Mouse (Mus musculus) intestine, postnatal 0 days (tissue): ENCODE data around the gene Tek. TPM values are rescaled to one million over a fixed set of nuclear protein-coding genes. Genes with fewer than 3 reads are reported as not detected.

Source experiments
- ATAC-seq: fragments of 200-750 bp; cut with Nextera tagmentation; 2 replicates; pipeline ENCODE4 v1.8.0; 2017; ENCODE audit warnings: mild to moderate bottlenecking, moderate TSS enrichment, moderate library complexity
- H3K27ac ChIP-seq: fragments of 300-500 bp; sonication (generic); 2 replicates; pipeline ENCODE4 v1.5.1; 2014; ENCODE audit warnings: mild to moderate bottlenecking, low read depth, low read length, moderate library complexity
- H3K27me3 ChIP-seq: fragments of 300-500 bp; sonication (generic); replicated peaks from 2 replicates; pipeline ENCODE4 v1.6.1; 2014; ENCODE audit warnings: low read length, mixed read lengths; ENCODE audit not compliant: control insufficient read depth, insufficient read depth
- H3K36me3 ChIP-seq: fragments of 300-500 bp; sonication (generic); 2 replicates; pipeline ENCODE4 v1.6.1; 2014; ENCODE audit warnings: mild to moderate bottlenecking, moderate library complexity; ENCODE audit not compliant: control insufficient read depth, insufficient read depth
- H3K4me1 ChIP-seq: fragments of 300-500 bp; sonication (generic); replicated peaks from 2 replicates; pipeline ENCODE4 v1.6.1; 2014; ENCODE audit warnings: antibody characterized with exemption, low read length, mixed read lengths; ENCODE audit not compliant: control insufficient read depth, insufficient read depth
- H3K4me2 ChIP-seq: fragments of 300-500 bp; sonication (generic); replicated peaks from 2 replicates; pipeline ENCODE4 v1.6.1; 2014; ENCODE audit warnings: low read depth, mild to moderate bottlenecking, moderate library complexity
- H3K4me3 ChIP-seq: fragments of 300-500 bp; sonication (generic); 2 replicates; pipeline ENCODE4 v1.5.1; 2014; ENCODE audit warnings: low read depth, low read length
- H3K9ac ChIP-seq: fragments of 300-500 bp; sonication (generic); 2 replicates; pipeline ENCODE4 v1.6.1; 2014; ENCODE audit warnings: mild to moderate bottlenecking, low read depth, low read length
- H3K9me3 ChIP-seq: fragments of 300-500 bp; sonication (generic); 2 replicates; pipeline ENCODE4 v1.6.1; 2016; ENCODE audit warnings: mixed run types; ENCODE audit not compliant: control insufficient read depth
- CTCF ChIP-seq: sonication (generic); IDR thresholded peaks from 2 replicates; pipeline ENCODE4 v1.5.1; 2016; ENCODE audit warnings: low read depth, mild to moderate bottlenecking, control low read depth, antibody characterized with exemption, moderate library complexity
- WGBS: fragments of 180-500 bp; shearing (Covaris S2); extraction: QIAGEN DNeasy Blood & Tissue Kit; methylation state at CpG from one replicate; pipeline ENCODE4 v1.1.7; 2014; 5-methylcytosine and 5-hydroxymethylcytosine counted together
- polyA plus RNA-seq: library from polyadenylated mRNA; unstranded; fragments of >200 nt; fragmentation: Nextera tagmentation; extraction: Ambion mirVana; gene quantifications from 2 replicates; pipeline ENCODE4 v1.2.1, GENCODE M21; 2015

The Tek gene
- polyA plus RNA-seq, 1 experiment from 2014 or later = 6.3 TPM

- no peak for TF ChIP-seq CTCF
- no peak overlapping the region for H3K9ac ChIP-seq
- no peak overlapping the region for H3K4me3 ChIP-seq
- no peak for ATAC-seq
- no peaks in the 10 kb centered on the region for H3K4me1 ChIP-seq
- H3K27me3 ChIP-seq = no peaks in the 10 kb centered on the region
- no peaks in the 10 kb centered on the region for H3K9me3 ChIP-seq
- 74% methylated on average over 1 of the region's 1 CpGs for WGBS
- H3K36me3 ChIP-seq = no peaks in the 10 kb centered on the region
- no peak overlapping the region for H3K27ac ChIP-seq
- H3K4me2 ChIP-seq = no peak overlapping the region
Observed at GRCm38 (mm10) chr4:94741824-94742223, 2.7 kb downstream of the Tek start.

DNA sequence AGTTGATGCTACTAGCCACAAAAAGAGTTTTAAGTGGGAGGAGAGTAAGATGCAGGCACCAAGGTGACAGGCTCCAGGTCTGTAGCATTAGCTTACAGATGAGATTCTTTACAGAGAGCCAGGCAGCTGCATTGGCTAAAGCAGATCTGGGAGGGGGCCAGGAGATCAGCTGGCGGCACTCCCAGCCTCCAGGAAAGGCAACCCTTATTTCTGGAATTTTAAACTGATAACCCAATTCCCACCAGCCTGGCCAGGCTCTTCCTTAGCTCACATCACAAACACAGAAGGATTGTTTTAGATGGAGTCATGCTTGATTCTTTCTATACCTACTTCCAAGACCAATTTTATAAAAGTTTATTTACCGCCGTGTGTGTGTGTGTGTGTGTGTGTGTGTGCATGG is 6.7 kb downstream of the Tek start:
- no peak for TF ChIP-seq CTCF
- no peak for ATAC-seq
- WGBS = 66% methylated on average over 3 of the region's 3 CpGs

DNA sequence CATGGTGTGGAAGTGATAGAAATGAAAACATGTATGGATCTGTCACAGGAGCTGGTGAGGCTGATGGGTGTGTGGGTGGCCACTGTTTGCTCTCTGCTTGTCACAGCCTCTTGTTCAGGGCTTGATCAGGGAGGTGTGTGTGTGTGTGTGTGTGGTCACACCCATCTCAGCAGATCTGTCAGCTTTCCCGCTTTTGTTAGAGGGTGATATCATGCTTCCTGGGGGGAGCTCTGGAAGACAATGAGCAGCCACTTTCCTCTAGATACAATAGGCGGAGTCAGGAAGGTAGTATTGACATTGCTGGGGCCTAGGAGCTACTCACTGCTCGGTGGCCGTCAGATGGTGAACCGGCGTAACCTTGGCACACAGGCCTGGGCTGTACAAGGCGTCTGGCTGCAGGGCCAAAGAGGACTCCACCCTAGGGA is 7.3 kb downstream of the Tek start:
- TF ChIP-seq CTCF = no peak
- H3K9ac ChIP-seq = no peak overlapping the region
- no peaks in the 10 kb centered on the region for H3K4me1 ChIP-seq
- H3K4me3 ChIP-seq = no peak overlapping the region
- WGBS = 30% methylated on average over 7 of the region's 7 CpGs
- H3K4me2 ChIP-seq = no peak overlapping the region
- ATAC-seq = peak; percentile 61
- H3K27ac ChIP-seq = no peak overlapping the region
- H3K9me3 ChIP-seq = no peaks in the 10 kb centered on the region
- no peaks in the 10 kb centered on the region for H3K36me3 ChIP-seq
- H3K27me3 ChIP-seq = no peaks in the 10 kb centered on the region

More for the DNA sequence above, 6.7 kb downstream of the Tek start:
- Histone ChIP-seq H3K4me3 (no peak overlapping the region), H3K4me1 (no peaks in the 10 kb centered on the region), H3K9me3 (no peaks in the 10 kb centered on the region), H3K27me3 (no peaks in the 10 kb centered on the region), H3K9ac (no peak overlapping the region), H3K27ac (no peak overlapping the region), H3K4me2 (no peak overlapping the region), H3K36me3 (no peaks in the 10 kb centered on the region)

DNA sequence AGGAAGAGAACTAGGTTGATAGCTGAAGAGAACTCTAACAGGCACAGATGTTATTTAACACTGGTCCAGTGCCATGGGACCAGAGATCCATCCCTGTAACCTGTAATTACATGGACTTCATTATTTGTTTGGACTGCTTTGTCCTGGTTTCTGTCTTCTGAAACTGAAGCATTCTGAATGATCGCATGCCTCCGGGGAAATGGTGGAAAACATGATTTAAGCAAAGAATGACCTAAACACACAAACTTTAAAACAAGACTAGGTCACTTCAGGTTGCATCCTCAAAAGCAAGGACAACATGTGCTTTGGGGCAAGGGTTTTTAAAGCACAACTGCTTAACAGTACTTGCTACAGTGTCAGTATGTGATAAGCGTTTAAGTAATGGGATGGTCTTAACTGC is 8.2 kb downstream of the Tek start:
- Histone ChIP-seq H3K9me3 (no peaks in the 10 kb centered on the region), H3K27ac (no peak overlapping the region), H3K4me2 (no peak overlapping the region), H3K36me3 (no peaks in the 10 kb centered on the region), H3K4me3 (no peak overlapping the region), H3K9ac (no peak overlapping the region), H3K4me1 (no peaks in the 10 kb centered on the region), H3K27me3 (no peaks in the 10 kb centered on the region)
- WGBS = 73% methylated on average over 3 of the region's 3 CpGs
- no peak for TF ChIP-seq CTCF
- ATAC-seq = no peak

- 0 out of 2 replicates have a peak overlapping the region, but pooled peaks have one; percentile 17 for H3K4me2 ChIP-seq
- 27% methylated on average over 9 of the region's 9 CpGs for WGBS
- no peaks in the 10 kb centered on the region for H3K9me3 ChIP-seq
- TF ChIP-seq CTCF = no peak
- peak; percentile 38; the same call in 1 of the 2 replicates for ATAC-seq
- H3K27ac ChIP-seq = no peak overlapping the region
- no peaks in the 10 kb centered on the region for H3K27me3 ChIP-seq
- no peaks in the 10 kb centered on the region for H3K4me1 ChIP-seq
- no peaks in the 10 kb centered on the region for H3K36me3 ChIP-seq
- no peak overlapping the region for H3K4me3 ChIP-seq
- no peak overlapping the region for H3K9ac ChIP-seq
Observed at GRCm38 (mm10) chr4:94752512-94752911, 13.4 kb downstream of the Tek start.

DNA sequence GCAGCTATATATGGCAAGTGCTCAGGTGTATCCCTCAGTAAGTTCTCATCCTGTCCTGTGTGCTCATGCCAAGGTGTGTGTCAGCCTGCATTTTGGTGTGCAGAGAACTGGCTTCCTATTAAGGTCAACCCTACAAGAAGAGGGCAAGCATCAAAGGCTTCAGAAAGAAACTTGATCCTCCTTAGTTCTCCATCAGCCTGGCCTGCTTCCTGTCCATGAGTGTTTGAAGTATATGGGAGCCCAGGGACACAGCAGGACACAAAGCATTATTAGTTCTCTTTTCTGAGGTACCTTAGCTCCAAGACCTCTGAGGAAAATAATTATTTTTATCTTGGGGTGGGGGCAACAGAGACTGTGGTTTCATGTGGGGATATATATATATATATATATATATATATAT is 26.1 kb downstream of the Tek start:
- Histone ChIP-seq H3K27me3 (no peaks in the 10 kb centered on the region), H3K4me1 (no peaks in the 10 kb centered on the region), H3K9ac (no peak overlapping the region), H3K27ac (no peak overlapping the region), H3K4me3 (no peak overlapping the region), H3K36me3 (no peaks in the 10 kb centered on the region), H3K9me3 (no peaks in the 10 kb centered on the region), H3K4me2 (no peak overlapping the region)
- no peak for TF ChIP-seq CTCF
- no peak for ATAC-seq

- Histone ChIP-seq H3K4me1 (no peaks in the 10 kb centered on the region), H3K9me3 (no peaks in the 10 kb centered on the region), H3K4me2 (no peak overlapping the region), H3K27ac (no peak overlapping the region), H3K36me3 (no peaks in the 10 kb centered on the region), H3K27me3 (no peaks in the 10 kb centered on the region), H3K4me3 (no peak overlapping the region), H3K9ac (no peak overlapping the region)
- ATAC-seq = no peak
- TF ChIP-seq CTCF = no peak
- WGBS = 82% methylated on average over 7 of the region's 7 CpGs
Observed at GRCm38 (mm10) chr4:94766176-94766575, 27.1 kb downstream of the Tek start.
